Mouse (Mus musculus): Measurements from ENCODE around the gene Tmem50a.

GRCm38 (mm10) chr4:134851876-134852275 is 62.9 kb downstream of the Tmem50a start:
- TF ChIP-seq CTCF (IDR thresholded peaks at IDR 0.05; ENCODE audit: low read depth) (no peak), EP300 (optimal IDR thresholded peaks at IDR 0.05) (no peak)

Data from stomach, postnatal 0 days (tissue).